Mouse (Mus musculus): Measurements from ENCODE around the gene Hcn1.

Gene Hcn1

DNA sequence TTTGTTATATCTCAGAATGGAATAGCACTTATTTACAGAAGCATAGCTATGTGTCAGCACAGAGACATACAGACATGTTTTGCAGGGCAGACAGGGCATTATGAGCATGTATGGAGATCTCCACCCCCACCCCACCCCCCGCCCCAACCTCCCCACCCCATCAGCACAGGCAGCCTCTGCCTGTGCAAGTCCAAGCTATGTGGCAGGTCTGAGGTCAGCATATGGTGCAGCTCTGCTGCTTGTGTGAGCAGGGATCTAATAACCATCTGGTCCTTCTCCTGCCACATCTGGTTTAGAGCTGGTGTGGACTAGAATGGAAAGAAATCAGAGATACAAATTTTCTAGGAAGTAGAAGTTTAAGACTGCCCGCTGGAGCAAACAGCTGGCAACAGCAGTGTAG is 424.4 kb downstream of the Hcn1 start:
- no peak for DNase-seq (ENCODE audit: low read depth, low spot score)

DNA sequence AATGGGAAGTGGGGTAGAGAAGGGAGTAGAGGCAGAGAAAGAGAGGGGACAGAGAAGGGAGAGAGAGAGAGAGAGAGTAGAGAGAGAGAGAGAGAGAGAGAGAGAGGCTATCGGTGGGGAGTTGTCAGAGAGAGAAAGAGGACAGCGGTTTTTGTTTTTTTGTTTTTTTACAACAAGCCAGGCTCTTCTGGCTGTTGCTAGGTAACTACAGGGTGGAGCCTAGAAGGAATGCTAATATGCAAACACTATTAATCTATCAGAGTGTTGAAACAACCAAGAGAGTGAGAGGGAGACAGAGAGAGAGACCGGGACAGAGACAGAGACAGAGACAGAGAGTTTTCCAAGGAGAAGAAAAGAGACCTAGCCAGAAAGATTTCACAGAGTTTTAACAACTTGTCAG is 425.7 kb downstream of the Hcn1 start:
- DNase-seq (ENCODE audit: low read depth, low spot score), result peak; percentile 82

DNA sequence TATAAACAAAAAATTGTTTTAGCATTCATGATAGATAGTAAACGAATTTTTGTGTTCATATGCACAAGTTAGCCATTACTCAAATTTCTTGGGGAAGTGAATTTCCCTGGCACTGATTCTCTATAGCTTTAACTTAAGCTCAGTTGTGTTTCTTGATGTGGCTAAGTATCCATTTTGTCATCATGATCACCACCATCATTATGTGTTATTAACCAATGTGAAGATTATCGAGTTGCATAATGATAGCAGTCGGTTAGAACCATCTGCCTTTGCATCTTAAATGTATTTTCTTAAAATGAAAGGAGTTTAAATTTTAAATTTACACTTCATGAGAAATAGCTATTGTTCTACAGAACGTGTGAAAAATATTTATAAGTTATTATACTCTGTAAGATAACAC is 426.5 kb downstream of the Hcn1 start:
- DNase-seq (ENCODE audit: low read depth, low spot score), result no peak

DNA sequence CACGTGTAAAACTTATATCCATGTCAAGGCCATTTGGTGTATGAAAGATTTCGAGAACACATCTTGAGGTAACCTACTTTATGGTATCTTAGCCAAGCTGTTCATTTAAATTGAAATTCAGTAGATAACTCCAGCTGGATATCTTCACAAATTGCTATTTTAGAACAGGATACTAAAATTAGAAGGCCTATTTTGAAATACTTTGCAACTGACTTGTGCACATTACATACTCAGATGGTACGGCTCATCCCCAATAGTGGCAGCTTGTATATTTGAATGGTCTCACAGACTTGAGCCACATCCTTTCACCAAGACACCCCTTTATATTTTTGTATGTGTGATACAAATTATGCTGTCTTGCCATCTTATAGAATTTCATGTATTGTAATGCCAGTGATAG is 427.5 kb downstream of the Hcn1 start:
- no peak for DNase-seq (ENCODE audit: low read depth, low spot score)

DNA sequence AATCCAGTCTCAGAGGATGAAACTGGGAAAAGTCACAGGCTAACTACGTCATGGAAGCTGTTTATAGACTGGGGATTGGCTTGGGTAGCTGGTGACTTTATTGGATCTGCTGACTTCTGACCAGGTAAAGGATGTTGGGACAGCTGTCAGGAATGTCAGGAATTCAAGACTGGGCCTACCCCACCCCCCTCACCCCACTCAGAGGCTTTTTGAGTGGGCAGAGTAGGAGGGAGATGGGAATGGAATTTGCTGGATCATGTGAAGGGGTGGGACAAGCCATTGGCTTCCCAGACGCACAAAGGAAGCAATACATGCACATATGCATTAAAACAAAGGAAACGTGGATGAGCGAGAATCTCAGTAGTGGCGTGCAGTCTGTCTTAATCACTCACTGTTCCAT is 433.5 kb downstream of the Hcn1 start:
- DNase-seq (ENCODE audit: low read depth, low spot score), result peak; percentile 96

Data from R1 (cell line).